Mouse (Mus musculus): ENCODE measurements at regions not wholly inside any gene's neighbourhood (a gene's known extent, or its start where the extent isn't known, plus 50 kb on each side); places are given as distances from the start of the nearest gene placed in this dataset.

GRCm38 (mm10) chr3:119890911-119891310 is 106.6 kb upstream of the Ptbp2 start:
- no peak for DNase-seq
- H3K27me3 ChIP-seq (ENCODE audit: insufficient read depth, low read length), result no peaks in the 10 kb centered on the region
- TF ChIP-seq CTCF (IDR thresholded peaks at IDR 0.05; ENCODE audit: low read depth) (no peak), EP300 (IDR thresholded peaks at IDR 0.05; ENCODE audit: low read depth) (no peak)

GRCm38 (mm10) chr3:119888487-119888886 is 104.2 kb upstream of the Ptbp2 start:
- H3K9ac ChIP-seq (replicated peaks), result no peak overlapping the region
- DNase-seq, result no peak
- H3K36me3 ChIP-seq (replicated peaks; ENCODE audit: insufficient read depth, low read length), result no peaks in the 10 kb centered on the region
- no peak for ATAC-seq
- H3K4me1 ChIP-seq (ENCODE audit: insufficient read depth), result no peaks in the 10 kb centered on the region
- H3K4me3 ChIP-seq (ENCODE audit: low read depth, low read length), result no peak overlapping the region
- no peaks in the 10 kb centered on the region for H3K9me3 ChIP-seq (ENCODE audit: low read length)
- no peak overlapping the region for H3K4me2 ChIP-seq (ENCODE audit: low read depth, low read length)
- 76% methylated on average over 3 of the region's 3 CpGs for WGBS (ENCODE audit: insufficient replicate concordance)
- no peak for TF ChIP-seq CTCF (IDR thresholded peaks at IDR 0.05; ENCODE audit: low read depth)
- no peak for TF ChIP-seq EP300 (IDR thresholded peaks at IDR 0.05; ENCODE audit: low read depth)
- no peaks in the 10 kb centered on the region for H3K27me3 ChIP-seq (ENCODE audit: insufficient read depth, low read length)
- no peak overlapping the region for H3K27ac ChIP-seq (ENCODE audit: low read depth)

More at GRCm38 (mm10) chr3:119890911-119891310, 106.6 kb upstream of the Ptbp2 start:
- no peak overlapping the region for H3K4me2 ChIP-seq (ENCODE audit: low read depth, low read length)
- H3K36me3 ChIP-seq (replicated peaks; ENCODE audit: insufficient read depth, low read length), result no peaks in the 10 kb centered on the region
- no peak for ATAC-seq
- H3K9ac ChIP-seq (replicated peaks), result no peak overlapping the region
- H3K9me3 ChIP-seq (ENCODE audit: low read length), result no peaks in the 10 kb centered on the region
- H3K4me3 ChIP-seq (ENCODE audit: low read depth, low read length), result no peak overlapping the region
- no peaks in the 10 kb centered on the region for H3K4me1 ChIP-seq (ENCODE audit: insufficient read depth)
- no peak overlapping the region for H3K27ac ChIP-seq (ENCODE audit: low read depth)
- WGBS (ENCODE audit: insufficient replicate concordance), result 65% methylated on average over 4 of the region's 4 CpGs

GRCm38 (mm10) chr3:119876395-119876794 is 92.1 kb upstream of the Ptbp2 start:
- Histone ChIP-seq H3K4me3 (ENCODE audit: low read depth, low read length) (no peak overlapping the region), H3K27ac (ENCODE audit: low read depth) (no peak overlapping the region), H3K27me3 (ENCODE audit: insufficient read depth, low read length) (no peaks in the 10 kb centered on the region), H3K4me2 (ENCODE audit: low read depth, low read length) (no peak overlapping the region), H3K9ac (replicated peaks) (no peak overlapping the region), H3K36me3 (replicated peaks; ENCODE audit: insufficient read depth, low read length) (no peaks in the 10 kb centered on the region), H3K9me3 (ENCODE audit: low read length) (no peaks in the 10 kb centered on the region; the same call in 1 of the 2 replicates), H3K4me1 (ENCODE audit: insufficient read depth) (no peaks in the 10 kb centered on the region)
- TF ChIP-seq EP300 (IDR thresholded peaks at IDR 0.05; ENCODE audit: low read depth) (no peak), CTCF (IDR thresholded peaks at IDR 0.05; ENCODE audit: low read depth) (no peak)
- DNase-seq (no peak), ATAC-seq (no peak)
- 80% methylated on average over 5 of the region's 5 CpGs for WGBS (ENCODE audit: insufficient replicate concordance)

- Histone ChIP-seq H3K36me3 (replicated peaks; ENCODE audit: insufficient read depth, low read length) (no peaks in the 10 kb centered on the region), H3K27ac (ENCODE audit: low read depth) (no peak overlapping the region), H3K9ac (replicated peaks) (no peak overlapping the region), H3K9me3 (ENCODE audit: low read length) (no peaks in the 10 kb centered on the region; the same call in 1 of the 2 replicates), H3K4me1 (ENCODE audit: insufficient read depth) (no peaks in the 10 kb centered on the region), H3K4me2 (ENCODE audit: low read depth, low read length) (no peak overlapping the region), H3K4me3 (ENCODE audit: low read depth, low read length) (no peak overlapping the region), H3K27me3 (ENCODE audit: insufficient read depth, low read length) (no peaks in the 10 kb centered on the region)
- no peak for ATAC-seq
- 82% methylated on average over 1 of the region's 1 CpGs for WGBS (ENCODE audit: insufficient replicate concordance)
- TF ChIP-seq CTCF (IDR thresholded peaks at IDR 0.05; ENCODE audit: low read depth), result no peak
- no peak for TF ChIP-seq EP300 (IDR thresholded peaks at IDR 0.05; ENCODE audit: low read depth)
- no peak for DNase-seq
Measured at GRCm38 (mm10) chr3:119875061-119875460, 90.8 kb upstream of the Ptbp2 start.

GRCm38 (mm10) chr3:119862194-119862957 is 78.1 kb upstream of the Ptbp2 start:
- H3K36me3 ChIP-seq (replicated peaks; ENCODE audit: insufficient read depth, low read length), result no peaks in the 10 kb centered on the region
- H3K27me3 ChIP-seq (ENCODE audit: insufficient read depth, low read length), result no peaks in the 10 kb centered on the region
- H3K4me3 ChIP-seq (ENCODE audit: low read depth, low read length), result no peak overlapping the region
- H3K9ac ChIP-seq (replicated peaks), result no peak overlapping the region
- no peak for TF ChIP-seq CTCF (IDR thresholded peaks at IDR 0.05; ENCODE audit: low read depth)
- no peak for TF ChIP-seq EP300 (IDR thresholded peaks at IDR 0.05; ENCODE audit: low read depth)
- no peak overlapping the region for H3K27ac ChIP-seq (ENCODE audit: low read depth)
- WGBS (ENCODE audit: insufficient replicate concordance), result 72% methylated on average over 7 of the region's 7 CpGs
- DNase-seq (no peak), ATAC-seq (no peak)
- no peak overlapping the region for H3K4me2 ChIP-seq (ENCODE audit: low read depth, low read length)
- no peaks in the 10 kb centered on the region for H3K9me3 ChIP-seq (ENCODE audit: low read length)
- no peaks in the 10 kb centered on the region for H3K4me1 ChIP-seq (ENCODE audit: insufficient read depth)

Measured in liver, postnatal 0 days (tissue).